Mouse (Mus musculus): ENCODE data around the gene Igfbpl1. TPM values are rescaled to one million over a fixed set of nuclear protein-coding genes. Genes with fewer than 3 reads are reported as not detected.

Igfbpl1 gene
- polyA plus RNA-seq, 1 experiment from 2014 or later = 3.9 TPM

DNA sequence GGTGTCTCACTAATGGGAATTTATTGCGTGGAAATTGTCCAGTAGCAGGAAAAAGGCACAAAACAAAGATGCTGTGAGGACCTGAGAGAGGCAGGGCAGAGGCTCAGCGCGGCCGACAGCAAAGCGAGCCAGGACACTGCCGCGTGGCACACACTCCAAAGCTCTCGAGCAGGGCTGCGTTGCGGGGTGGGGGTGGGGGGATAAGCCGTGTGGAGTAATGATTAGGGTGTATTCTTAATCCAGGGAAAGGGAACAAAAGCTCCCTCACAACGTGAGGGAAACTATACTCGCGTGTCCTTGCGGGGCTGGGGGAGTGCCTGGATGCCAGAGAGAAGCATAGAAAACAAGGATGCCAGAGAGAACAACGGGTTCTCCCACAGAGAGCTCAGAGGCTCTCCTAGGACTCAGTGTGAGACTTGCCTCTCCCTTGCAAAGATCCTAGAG is 61.6 kb downstream of the Igfbpl1 start:
- H3K4me1 ChIP-seq = peaks cover 68% of the 10 kb centered on the region
- H3K9me3 ChIP-seq = no peaks in the 10 kb centered on the region
- peaks cover 97% of the 10 kb centered on the region for H3K27me3 ChIP-seq (replicated peaks; ENCODE audit: low read depth, poor library complexity, severe bottlenecking)
- H3K27ac ChIP-seq (replicated peaks) = peak overlapping the region; percentile 80
- 1% methylated on average over 16 of the region's 16 CpGs for WGBS
- no peaks in the 10 kb centered on the region for H3K36me3 ChIP-seq (replicated peaks)
- peak; percentile 51 for DNase-seq (ENCODE audit: low spot score)
- H3K4me3 ChIP-seq = peak overlapping the region; percentile 45

DNA sequence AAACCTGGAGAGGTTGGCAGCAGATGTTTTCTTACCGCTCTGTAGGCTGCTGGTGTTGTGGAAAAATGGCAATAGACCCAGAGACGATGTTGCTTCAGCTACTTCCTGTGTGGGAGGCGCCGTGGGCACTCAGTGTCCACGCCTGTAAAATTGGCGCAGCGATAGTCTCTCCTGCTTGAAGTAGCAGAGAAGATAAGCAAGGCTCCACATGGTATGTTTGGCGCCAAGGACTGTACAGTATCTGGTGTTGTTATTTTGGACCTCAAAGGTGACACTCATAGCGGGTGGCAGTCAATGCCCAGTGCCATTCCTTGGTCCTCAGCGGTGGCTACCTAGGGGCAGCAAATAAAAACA is 62.6 kb downstream of the Igfbpl1 start:
- Histone ChIP-seq H3K27ac (replicated peaks) (peak overlapping the region; percentile 66), H3K4me1 (peaks cover 65% of the 10 kb centered on the region), H3K36me3 (replicated peaks) (no peaks in the 10 kb centered on the region), H3K9me3 (no peaks in the 10 kb centered on the region), H3K4me3 (peak overlapping the region; percentile 42), H3K27me3 (replicated peaks; ENCODE audit: low read depth, poor library complexity, severe bottlenecking) (peaks cover 97% of the 10 kb centered on the region)
- WGBS = 6% methylated on average over 10 of the region's 10 CpGs
- no peak for DNase-seq (ENCODE audit: low spot score)

- Histone ChIP-seq H3K4me1 (peaks cover 59% of the 10 kb centered on the region), H3K9me3 (no peaks in the 10 kb centered on the region), H3K27me3 (replicated peaks; ENCODE audit: low read depth, poor library complexity, severe bottlenecking) (peaks cover 94% of the 10 kb centered on the region), H3K4me3 (peak overlapping the region; percentile 42), H3K36me3 (replicated peaks) (no peaks in the 10 kb centered on the region), H3K27ac (replicated peaks) (peak overlapping the region; percentile 66)
- peak; percentile 60 for DNase-seq (ENCODE audit: low spot score)
- WGBS = 5% methylated on average over 18 of the region's 18 CpGs
Observed at GRCm38 (mm10) chr4:45763288-45764140, 63.2 kb downstream of the Igfbpl1 start.

GRCm38 (mm10) chr4:45762600-45762999 is 64.1 kb downstream of the Igfbpl1 start:
- Histone ChIP-seq H3K36me3 (replicated peaks) (no peaks in the 10 kb centered on the region), H3K9me3 (no peaks in the 10 kb centered on the region), H3K27me3 (replicated peaks; ENCODE audit: low read depth, poor library complexity, severe bottlenecking) (peaks cover 90% of the 10 kb centered on the region), H3K4me3 (no peak overlapping the region), H3K27ac (replicated peaks) (no peak overlapping the region; the same call in 1 of the 2 replicates), H3K4me1 (peaks cover 58% of the 10 kb centered on the region)
- no peak for DNase-seq (ENCODE audit: low spot score)
- 82% methylated on average over 4 of the region's 4 CpGs for WGBS

Other genes starting within 250 kb of the Igfbpl1 start
- 5.0 and 5.2 TPM in 2 replicates for gene Aldh1b1, start 27.9 kb downstream of the Igfbpl1 start, polyA plus RNA-seq (2016; fragmentation: Nextera tagmentation; extraction: Ambion mirVana)
- 0.09 and 0.21 TPM in 2 replicates for gene Stra6l, start 21.7 kb upstream of the Igfbpl1 start, polyA plus RNA-seq (2016; fragmentation: Nextera tagmentation; extraction: Ambion mirVana)
- gene Ccdc180, start 63.4 kb upstream of the Igfbpl1 start, polyA plus RNA-seq (2016; fragmentation: Nextera tagmentation; extraction: Ambion mirVana) = 0.05 and 0.08 TPM in 2 replicates
- 5.4 and 6.0 TPM in 2 replicates for gene Tdrd7, start 138.4 kb upstream of the Igfbpl1 start, polyA plus RNA-seq (2016; fragmentation: Nextera tagmentation; extraction: Ambion mirVana)
- gene Tmod1, start 212.0 kb upstream of the Igfbpl1 start, polyA plus RNA-seq (2016; fragmentation: Nextera tagmentation; extraction: Ambion mirVana) = 2.8 and 3.0 TPM in 2 replicates

All from embryonic facial prominence, embryonic 10.5 days (tissue).